Mouse (Mus musculus) embryonic facial prominence, embryonic 14.5 days (tissue): ENCODE results near the gene Rnf183. TPM values are rescaled to one million over a fixed set of nuclear protein-coding genes. Genes with fewer than 3 reads are reported as not detected.

ENCODE experiments used
- ATAC-seq: fragments of 200-750 bp; cut with Nextera tagmentation; 2 replicates; pipeline ENCODE4 v1.8.0; 2017; ENCODE audit warnings: low read depth, moderate number of reproducible peaks, moderate TSS enrichment
- DNase-seq: peaks from one replicate; pipeline ENCODE4 v3.0.0-alpha.2; 2015; ENCODE audit warnings: low spot score
- H3K27ac ChIP-seq: fragments of 300-500 bp; sonication (generic); replicated peaks from 2 replicates; pipeline ENCODE4 v1.5.1; 2014; ENCODE audit warnings: low read depth, mild to moderate bottlenecking, low read length, moderate library complexity
- H3K27me3 ChIP-seq: fragments of 300-500 bp; sonication (generic); replicated peaks from 2 replicates; pipeline ENCODE4 v1.6.1; 2014; ENCODE audit warnings: low read length; ENCODE audit not compliant: control insufficient read depth, insufficient read depth
- H3K36me3 ChIP-seq: fragments of 300-500 bp; sonication (generic); 2 replicates; pipeline ENCODE4 v1.6.1; 2014; ENCODE audit warnings: low read length, mixed read lengths; ENCODE audit not compliant: control insufficient read depth, insufficient read depth
- H3K4me1 ChIP-seq: fragments of 300-500 bp; sonication (generic); 2 replicates; pipeline ENCODE4 v1.6.1; 2014; ENCODE audit warnings: antibody characterized with exemption, low read length; ENCODE audit not compliant: control insufficient read depth, insufficient read depth
- H3K4me2 ChIP-seq: fragments of 300-500 bp; sonication (generic); 2 replicates; pipeline ENCODE4 v1.6.1; 2014; ENCODE audit warnings: low read depth, mild to moderate bottlenecking, low read length, moderate library complexity, mixed read lengths
- H3K4me3 ChIP-seq: fragments of 300-500 bp; sonication (generic); 2 replicates; pipeline ENCODE4 v1.5.1; 2014; ENCODE audit warnings: low read depth, mild to moderate bottlenecking, low read length
- H3K9ac ChIP-seq: fragments of 300-500 bp; sonication (generic); 2 replicates; pipeline ENCODE4 v1.6.1; 2014; ENCODE audit warnings: low read depth, mild to moderate bottlenecking, low read length, moderate library complexity, mixed read lengths
- H3K9me3 ChIP-seq: fragments of 300-500 bp; sonication (generic); 2 replicates; pipeline ENCODE4 v1.6.1; 2016; ENCODE audit warnings: low read length; ENCODE audit not compliant: control insufficient read depth
- WGBS: fragments of 180-500 bp; shearing (Covaris S2); extraction: QIAGEN DNeasy Blood & Tissue Kit; methylation state at CpG from one replicate; pipeline ENCODE4 v1.1.7; 2014; 5-methylcytosine and 5-hydroxymethylcytosine counted together
- polyA plus RNA-seq: library from polyadenylated mRNA; unstranded; fragments of >200 nt; fragmentation: Nextera tagmentation; extraction: Ambion mirVana; gene quantifications from 2 replicates; pipeline ENCODE4 v1.2.1, GENCODE M21; 2014

Rnf183 gene
- polyA plus RNA-seq, 1 experiment from 2014 or later: 0.97 TPM

DNA sequence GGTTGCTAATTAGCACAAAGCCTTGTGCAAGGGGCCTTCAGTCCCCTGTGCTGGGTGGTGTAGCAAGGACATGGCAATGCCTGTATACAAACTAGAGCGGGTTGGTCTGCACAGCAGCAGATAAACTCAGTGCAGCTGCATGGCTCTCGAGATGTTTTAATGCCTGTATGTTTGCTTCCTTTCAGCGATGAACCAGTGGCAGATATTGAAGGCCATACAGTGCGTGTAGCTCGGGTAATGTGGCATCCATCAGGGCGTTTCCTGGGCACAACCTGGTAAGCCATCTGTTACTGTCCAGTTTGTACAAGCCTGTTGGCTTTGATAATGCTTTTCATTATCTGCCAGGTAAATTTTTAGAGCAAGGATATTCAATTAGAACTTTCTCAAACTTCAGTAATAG lies 16.0 kb downstream of the Rnf183 start:
- no peaks in the 10 kb centered on the region for H3K9me3 ChIP-seq
- no peak overlapping the region for H3K27ac ChIP-seq
- DNase-seq: no peak
- no peaks in the 10 kb centered on the region for H3K27me3 ChIP-seq
- H3K9ac ChIP-seq: no peak overlapping the region
- H3K4me2 ChIP-seq: no peak overlapping the region
- no peaks in the 10 kb centered on the region for H3K4me1 ChIP-seq
- WGBS: 92% methylated on average over 6 of the region's 6 CpGs
- no peak overlapping the region for H3K4me3 ChIP-seq
- no peak for ATAC-seq
- H3K36me3 ChIP-seq: peaks cover 100% of the 10 kb centered on the region

DNA sequence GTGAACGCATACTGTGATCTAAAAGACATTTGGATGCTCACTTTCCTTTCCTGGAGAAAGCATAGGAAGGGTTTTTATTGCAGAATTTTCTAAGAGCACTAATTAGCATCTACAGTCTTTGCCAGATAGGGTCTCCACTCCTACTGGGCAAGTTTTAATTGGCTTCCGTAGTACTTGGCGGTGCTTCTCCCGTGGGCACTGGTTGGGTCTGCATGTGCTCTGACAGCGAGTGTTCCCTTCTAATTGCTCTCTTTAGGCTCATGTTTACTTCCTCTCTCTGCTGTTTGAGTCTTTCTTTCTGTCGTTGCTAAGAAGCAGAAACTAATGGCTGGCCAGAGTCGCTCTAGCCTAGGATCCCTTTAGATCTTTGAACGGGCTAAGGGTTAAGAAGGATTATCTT lies 16.6 kb downstream of the Rnf183 start:
- DNase-seq (peak; percentile 10), ATAC-seq (peak; percentile 50; the same call in 1 of the 2 replicates)
- Histone ChIP-seq H3K27ac (no peak overlapping the region), H3K4me3 (no peak overlapping the region), H3K36me3 (peaks cover 100% of the 10 kb centered on the region), H3K4me1 (no peaks in the 10 kb centered on the region), H3K27me3 (no peaks in the 10 kb centered on the region), H3K9ac (no peak overlapping the region), H3K9me3 (no peaks in the 10 kb centered on the region), H3K4me2 (no peak overlapping the region)
- WGBS: 87% methylated on average over 8 of the region's 8 CpGs

DNA sequence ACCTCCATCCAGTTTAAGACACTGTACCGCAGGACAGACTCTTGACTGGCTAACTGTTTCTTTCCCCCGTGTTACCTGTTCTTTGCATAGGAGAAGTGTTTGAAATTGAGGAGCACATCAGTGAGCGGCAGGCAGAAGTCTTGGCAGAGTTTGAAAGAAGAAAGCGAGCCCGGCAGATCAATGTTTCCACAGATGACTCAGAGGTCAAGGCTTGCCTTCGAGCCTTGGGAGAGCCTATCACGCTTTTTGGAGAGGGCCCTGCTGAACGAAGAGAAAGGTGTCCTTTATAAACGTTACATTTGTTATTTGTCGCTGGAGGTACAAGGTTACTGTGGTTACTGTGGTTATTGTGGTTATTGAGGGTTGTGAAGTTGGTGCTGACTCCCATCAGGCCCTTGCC lies 23.4 kb downstream of the Rnf183 start:
- Histone ChIP-seq H3K4me1 (peaks cover 12% of the 10 kb centered on the region; the same call in 1 of the 2 replicates), H3K4me3 (no peak overlapping the region), H3K27me3 (no peaks in the 10 kb centered on the region), H3K4me2 (no peak overlapping the region), H3K9ac (no peak overlapping the region), H3K9me3 (no peaks in the 10 kb centered on the region), H3K27ac (no peak overlapping the region), H3K36me3 (peaks cover 57% of the 10 kb centered on the region)
- DNase-seq: no peak
- 96% methylated on average over 10 of the region's 10 CpGs for WGBS
- no peak for ATAC-seq

DNA sequence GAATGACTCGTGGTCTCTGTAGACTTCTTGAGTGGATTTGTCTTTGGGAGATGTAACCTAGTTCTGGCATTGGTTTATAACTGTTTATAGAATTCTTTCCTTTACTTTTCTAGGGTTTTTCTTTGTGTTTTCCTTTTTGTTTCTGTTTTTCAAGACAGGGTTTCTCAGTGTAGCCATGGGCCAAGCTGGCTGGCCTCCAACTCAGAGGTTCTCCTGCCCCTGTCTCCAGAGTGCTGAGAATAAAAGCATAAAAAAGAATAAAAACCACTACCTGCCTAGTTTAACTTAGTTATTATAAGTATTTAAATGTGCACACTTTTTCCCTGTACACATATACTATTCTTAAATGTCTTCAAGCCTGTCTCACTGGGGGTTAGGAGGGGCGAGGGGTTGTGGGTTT lies 24.7 kb downstream of the Rnf183 start:
- Histone ChIP-seq H3K9me3 (no peaks in the 10 kb centered on the region), H3K4me2 (peak overlapping the region; percentile 86), H3K36me3 (peaks cover 48% of the 10 kb centered on the region), H3K27me3 (no peaks in the 10 kb centered on the region), H3K4me3 (peak overlapping the region; percentile 64), H3K27ac (no peak overlapping the region), H3K9ac (peak overlapping the region; percentile 88; the same call in 1 of the 2 replicates), H3K4me1 (peaks cover 19% of the 10 kb centered on the region; the same call in 1 of the 2 replicates)
- no peak for DNase-seq
- no peak for ATAC-seq
- WGBS: 73% methylated on average over 2 of the region's 2 CpGs

DNA sequence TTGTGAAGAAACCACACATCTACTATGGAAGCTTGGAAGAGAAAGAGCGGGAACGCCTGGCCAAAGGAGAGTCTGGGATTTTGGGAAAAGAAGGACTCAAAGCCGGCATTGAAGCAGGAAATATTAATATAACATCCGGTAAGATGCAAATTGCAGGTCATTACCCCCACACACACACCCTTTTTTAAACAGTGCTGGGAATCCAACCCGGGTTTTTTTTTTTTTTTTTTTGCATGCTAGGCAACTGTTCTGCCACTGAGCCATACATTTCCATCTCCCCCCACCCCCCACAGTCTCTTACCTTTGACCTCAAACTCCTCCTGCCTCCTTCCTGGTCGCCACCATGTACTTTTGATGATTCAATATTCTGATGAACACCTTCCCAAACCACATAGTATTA lies 25.4 kb downstream of the Rnf183 start:
- peak overlapping the region; percentile 88 for H3K27ac ChIP-seq
- H3K4me2 ChIP-seq: peak overlapping the region; percentile 86
- H3K9me3 ChIP-seq: no peaks in the 10 kb centered on the region
- no peaks in the 10 kb centered on the region for H3K27me3 ChIP-seq
- DNase-seq (no peak), ATAC-seq (no peak)
- H3K4me1 ChIP-seq: peaks cover 19% of the 10 kb centered on the region; the same call in 1 of the 2 replicates
- WGBS: 27% methylated on average over 6 of the region's 6 CpGs
- peak overlapping the region; percentile 64 for H3K4me3 ChIP-seq
- peaks cover 48% of the 10 kb centered on the region for H3K36me3 ChIP-seq
- peak overlapping the region; percentile 88 for H3K9ac ChIP-seq

DNA sequence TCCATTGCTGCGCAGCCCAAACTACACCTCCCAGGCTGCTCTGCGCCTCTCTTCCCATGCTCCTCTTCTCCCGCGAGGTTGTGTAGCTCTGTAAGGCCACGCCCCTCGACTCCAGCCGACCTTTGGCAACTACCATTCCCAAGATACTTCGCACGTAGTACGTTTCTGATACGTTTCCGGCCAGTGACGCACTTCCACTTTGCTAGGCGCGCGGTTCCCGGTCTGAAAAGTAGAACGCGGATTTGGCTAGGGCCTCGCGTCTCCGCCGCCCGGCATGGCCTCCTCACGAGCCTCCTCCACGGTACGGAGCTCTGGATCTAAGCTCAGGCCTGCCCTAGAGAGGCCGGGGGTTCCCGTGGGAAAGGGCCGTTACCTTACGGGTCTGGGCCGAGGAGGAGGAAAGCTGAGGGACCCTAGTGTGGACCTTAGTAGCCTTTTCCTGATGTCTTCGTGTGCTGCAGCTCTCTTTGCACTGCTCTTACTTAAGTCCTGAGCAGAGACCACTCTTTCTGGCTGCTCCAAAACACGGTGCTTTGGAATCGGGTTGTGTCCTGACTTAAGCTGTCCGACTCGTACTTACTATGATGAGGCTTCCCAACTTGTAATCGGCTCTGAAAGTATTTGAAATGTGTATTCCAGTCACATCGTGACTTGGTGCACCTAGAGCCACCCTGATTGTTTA lies 26.3 kb downstream of the Rnf183 start, which contains the start of the genes Cdc26 and Prpf4:
Cdc26 (minus strand) TSS at position 42 of the 682 bp plus-strand sequence.
Prpf4 (plus strand) TSS at position 197 of the 682 bp plus-strand sequence.
- Histone ChIP-seq H3K27ac (peak within 1 kb of the TSS; percentile 90), H3K4me2 (peak within 1 kb of the TSS; percentile 86), H3K36me3 (peaks cover 41% of the 10 kb centered on the region), H3K27me3 (no peaks in the 10 kb centered on the region), H3K4me1 (peaks cover 19% of the 10 kb centered on the region; the same call in 1 of the 2 replicates), H3K9ac (peak within 1 kb of the TSS; percentile 88), H3K9me3 (no peaks in the 10 kb centered on the region), H3K4me3 (peak within 1 kb of the TSS; percentile 64)
- peak; percentile 100 for DNase-seq
- peak; percentile 100 for ATAC-seq
- WGBS: 0% methylated on average over 39 of the region's 39 CpGs

DNA sequence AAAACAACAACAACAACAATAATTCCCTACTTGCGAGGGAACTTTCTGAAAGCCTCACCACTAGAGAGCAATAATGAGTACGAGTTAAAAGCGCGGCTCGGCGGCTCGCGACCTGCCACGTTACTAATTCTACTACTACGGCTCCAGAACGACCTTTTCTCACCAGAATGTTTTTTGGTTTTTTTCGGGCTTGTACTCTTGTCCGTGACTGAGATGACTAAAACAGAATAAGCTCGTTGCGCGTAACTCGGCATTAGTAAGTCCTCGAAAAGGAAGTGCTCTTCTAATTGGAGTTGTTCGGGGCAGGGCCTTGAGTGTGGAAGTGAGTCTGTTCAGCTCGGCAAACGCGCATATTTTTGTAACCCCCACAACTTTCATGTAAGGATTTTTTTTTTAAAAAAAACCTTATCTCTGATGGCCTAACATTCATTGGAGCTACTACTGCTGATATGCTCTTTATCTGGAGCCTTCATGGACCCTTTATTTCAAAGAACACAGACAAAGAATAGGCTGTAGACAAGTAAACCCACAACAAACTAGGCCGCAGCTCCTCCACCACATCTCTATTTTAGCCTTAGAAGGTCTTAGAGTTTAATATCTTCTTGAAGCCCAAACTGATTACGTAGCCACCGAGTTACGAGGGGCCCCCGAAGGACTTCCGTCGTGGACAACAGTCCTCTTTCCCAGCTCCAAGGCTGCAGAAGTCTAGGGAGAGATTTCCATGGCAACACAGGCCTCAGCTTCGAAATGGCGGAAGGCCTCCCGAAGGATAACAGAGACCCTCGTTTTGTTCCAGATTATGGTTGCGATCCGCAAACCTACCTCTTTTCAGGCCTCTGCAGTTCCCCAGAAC lies 27.1 kb downstream of the Rnf183 start:
- Histone ChIP-seq H3K36me3 (peaks cover 40% of the 10 kb centered on the region), H3K4me1 (peaks cover 19% of the 10 kb centered on the region; the same call in 1 of the 2 replicates), H3K4me2 (peak overlapping the region; percentile 63), H3K27me3 (no peaks in the 10 kb centered on the region), H3K27ac (peak overlapping the region; percentile 90), H3K9ac (peak overlapping the region; percentile 88), H3K9me3 (no peaks in the 10 kb centered on the region), H3K4me3 (peak overlapping the region; percentile 64)
- DNase-seq (peak; percentile 88), ATAC-seq (peak; percentile 46)
- WGBS: under 1% methylated on average over 35 of the region's 35 CpGs

DNA sequence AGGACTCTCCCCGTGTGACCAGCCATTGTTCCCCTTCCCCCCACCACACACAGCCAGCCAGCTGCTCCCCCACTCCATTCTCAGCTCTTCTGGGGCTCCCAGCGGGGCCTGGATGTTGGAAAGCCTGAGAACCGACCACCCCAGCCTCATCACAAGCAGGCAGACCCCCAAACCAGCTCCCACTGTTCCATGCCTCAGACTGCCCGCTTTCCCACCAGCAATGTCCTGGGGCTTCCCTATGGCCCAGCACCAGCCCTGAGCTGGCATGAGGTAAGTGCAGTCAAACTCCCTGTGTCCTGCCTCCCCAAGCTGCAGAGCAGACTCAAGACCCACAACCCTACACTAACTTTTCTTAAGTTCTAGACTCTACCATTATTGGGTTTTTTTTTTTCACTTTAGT lies 28.9 kb downstream of the Rnf183 start:
- no peaks in the 10 kb centered on the region for H3K27me3 ChIP-seq
- H3K9me3 ChIP-seq: no peaks in the 10 kb centered on the region
- H3K4me2 ChIP-seq: 0 out of 2 replicates have a peak overlapping the region, but pooled peaks have one; percentile 63
- no peak overlapping the region for H3K27ac ChIP-seq
- peaks cover 40% of the 10 kb centered on the region for H3K36me3 ChIP-seq
- H3K4me1 ChIP-seq: peaks cover 19% of the 10 kb centered on the region; the same call in 1 of the 2 replicates
- 82% methylated on average over 4 of the region's 4 CpGs for WGBS
- ATAC-seq (no peak), DNase-seq (no peak)
- no peak overlapping the region for H3K4me3 ChIP-seq
- no peak overlapping the region for H3K9ac ChIP-seq
